Mouse (Mus musculus) left cerebral cortex, postnatal 10 days (tissue): ENCODE data around the gene Ssb. TPM values are rescaled to one million over a fixed set of nuclear protein-coding genes. Genes with fewer than 3 reads are reported as not detected.

ENCODE experiments used
- DNase-seq, 2 experiments: peaks; one replicate each; pipeline ENCODE4 v3.0.0; 2021 to 2022; ENCODE audit warnings: low spot score in 2 of 2, mixed read lengths in 1 of 2; ENCODE audit errors: extremely low spot score in 1 of 2
- intact Hi-C: fragments of 180-260 bp; cut with DNase I; formaldehyde crosslinking; loops from one replicate; pipeline ENCODE4 v1.15.1; 2025
- total RNA-seq, 2 experiments: library from RNA; stranded (reverse); gene quantifications; 2 replicates each; pipeline ENCODE4 v1.2.3; 2021

Ssb gene
- total RNA-seq, 2 experiments from 2014 or later, result 138 to 143 TPM

DNA sequence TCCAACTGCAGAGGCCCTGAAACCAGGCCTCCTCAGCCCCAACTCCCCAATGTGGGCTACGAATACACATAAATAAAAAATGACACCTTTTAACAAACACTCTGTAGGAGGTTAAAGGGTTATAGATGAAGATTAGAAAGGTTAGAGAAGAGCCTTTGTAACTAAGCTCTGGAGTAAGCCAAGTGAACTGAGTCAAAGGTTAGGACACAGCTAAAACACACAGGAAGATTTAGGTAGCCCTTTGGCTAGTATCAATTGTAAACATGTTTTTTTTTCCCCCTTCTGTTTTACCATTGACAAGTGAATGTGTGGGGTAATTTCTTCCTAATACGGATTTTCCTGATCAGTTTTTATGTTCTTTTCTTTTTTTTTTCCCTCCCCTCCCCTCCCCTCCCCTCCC is 51.4 kb downstream of the Ssb start:
- intact Hi-C loops, result no loop called here
- DNase-seq, result no peak

DNA sequence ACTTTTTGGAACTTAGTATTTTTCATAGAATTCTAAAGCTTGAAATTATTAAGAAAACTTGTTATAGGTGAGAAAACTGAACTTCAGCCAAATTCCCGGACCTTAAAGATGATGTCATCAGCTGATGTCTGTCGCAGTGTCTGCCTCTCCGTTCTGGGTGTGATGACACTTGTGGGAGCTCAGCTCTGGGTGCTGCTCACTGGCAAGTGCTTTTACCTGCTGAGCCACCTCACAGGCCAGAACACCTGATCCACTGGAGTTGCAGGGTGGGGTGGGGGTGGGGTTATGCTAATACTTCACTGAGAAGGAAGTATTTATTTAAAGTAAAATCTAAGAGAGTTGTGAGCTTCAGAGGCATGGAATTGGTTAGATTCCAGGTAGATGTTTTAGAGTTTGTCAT is 55.9 kb downstream of the Ssb start:
- intact Hi-C loops, result no loop called here
- no peak for DNase-seq

Other genes with a start within 250 kb of the Ssb start
- 10 to 100 TPM; 29.2 to 29.6 TPM for gene Bbs5, start 214.4 kb upstream of the Ssb start, total RNA-seq
- 1 to 10 TPM; 1.7 TPM for gene Klhl41, start 191.4 kb upstream of the Ssb start, total RNA-seq
- gene Fastkd1, start 148.0 kb upstream of the Ssb start, total RNA-seq, result 10 to 100 TPM; 20.6 to 21.6 TPM
- gene Ppig, start 139.0 kb upstream of the Ssb start, total RNA-seq, result 10 to 100 TPM; 55.4 to 59.5 TPM
- 1 to 10 TPM; 2.4 to 2.5 TPM for gene Ccdc173, start 72.0 kb upstream of the Ssb start, total RNA-seq
- gene Phospho2, start 71.9 kb upstream of the Ssb start, total RNA-seq, result 10 to 100 TPM; 15.8 to 19.0 TPM
- 100 to 1,000 TPM; 130 to 143 TPM for gene Klhl23, start 39.6 kb upstream of the Ssb start, total RNA-seq
- 10 to 100 TPM; 12.3 to 14.8 TPM for gene Mettl5, start 24.1 kb downstream of the Ssb start, total RNA-seq
- 100 to 1,000 TPM; 132 to 142 TPM for gene Ubr3, start 35.7 kb downstream of the Ssb start, total RNA-seq
- 1 to 10 TPM; 1.1 to 1.9 TPM for gene Myo3b, start 177.6 kb downstream of the Ssb start, total RNA-seq